Mouse (Mus musculus) heart, postnatal 4 days (tissue): ENCODE results near the gene Ifrd2. TPM values are rescaled to one million over a fixed set of nuclear protein-coding genes. Genes with fewer than 3 reads are reported as not detected.
A peak's percentile ranks its signal among the peaks of the same experiment; 100 is the strongest.
"Not testable (repeated sequence)": the region's sequence is repeated elsewhere in the genome, so short reads cannot be mapped to it uniquely, and the experiment has no call there.

Experiments
- DNase-seq: peaks from one replicate; pipeline ENCODE4 v3.0.0; 2021
- total RNA-seq, 2 experiments: library from RNA; stranded (reverse); gene quantifications; 2 replicates each; pipeline ENCODE4 v1.2.3; 2021

The Ifrd2 gene
- total RNA-seq, 2 experiments from 2014 or later, result 41.6 to 44.4 TPM

DNA sequence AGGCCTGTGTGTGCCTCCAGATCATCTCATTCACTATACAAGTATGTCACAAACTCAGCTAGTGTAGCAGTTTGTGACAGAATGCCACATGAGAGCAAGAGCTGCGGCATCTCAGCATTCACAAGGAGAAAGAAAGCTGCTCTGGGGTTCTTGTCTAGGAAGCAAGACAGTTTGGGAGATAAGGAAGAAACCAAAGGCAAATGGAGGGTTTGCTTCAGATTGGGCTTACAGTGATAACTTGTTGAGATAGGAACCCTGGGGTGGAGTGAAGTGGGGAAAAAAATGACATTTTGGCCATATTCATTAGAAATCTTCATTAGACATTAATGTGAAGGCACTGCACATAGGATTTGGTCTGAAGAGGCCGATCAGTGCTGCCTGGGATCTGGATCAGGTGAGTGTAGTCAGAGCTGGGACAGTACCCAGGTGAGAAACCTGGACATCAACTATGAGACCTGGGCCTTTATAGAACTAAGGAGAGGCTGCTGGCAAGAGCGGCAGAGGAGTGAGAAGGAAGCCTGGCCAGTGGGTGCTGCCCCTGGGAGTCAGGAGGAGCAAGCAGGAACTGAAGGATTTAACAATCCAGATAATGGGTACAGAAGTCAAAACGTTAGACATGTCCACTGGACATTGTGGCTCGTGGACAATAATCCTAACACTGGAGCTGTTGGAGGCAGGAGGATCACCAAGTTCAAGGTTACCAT, 34.6 kb upstream of the Ifrd2 start:
- DNase-seq, result no peak

GRCm38 (mm10) chr9:107553541-107554318, 33.7 kb upstream of the Ifrd2 start:
- peak; percentile 52 for DNase-seq

GRCm38 (mm10) chr9:107554319-107554825, 33.1 kb upstream of the Ifrd2 start:
- DNase-seq, result peak; percentile 95

GRCm38 (mm10) chr9:107555031-107555457, 32.4 kb upstream of the Ifrd2 start:
- DNase-seq, result peak; percentile 81

DNA sequence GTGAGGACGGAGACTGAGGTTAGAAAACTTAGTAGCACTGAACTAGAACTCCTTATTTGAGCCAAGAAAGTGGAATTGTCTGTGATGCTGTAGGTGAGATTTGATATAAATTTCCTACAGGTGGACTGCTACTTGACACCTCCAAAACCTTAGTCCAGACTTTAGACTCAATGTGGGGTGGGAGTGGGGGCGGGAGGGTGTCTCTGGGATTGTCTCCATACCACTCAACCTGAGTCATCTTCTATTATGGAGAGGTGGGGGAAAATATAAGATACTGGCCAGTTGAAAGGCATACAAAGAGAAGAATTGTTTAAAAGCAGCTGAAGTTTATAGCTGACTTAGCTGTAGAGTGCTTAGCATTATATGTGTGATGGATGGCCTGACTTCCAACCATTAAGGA, 31.7 kb upstream of the Ifrd2 start:
- DNase-seq, result no peak

GRCm38 (mm10) chr9:107556346-107556745, 31.1 kb upstream of the Ifrd2 start:
- no peak for DNase-seq

- DNase-seq, result peak; percentile 95
These were observed 24.3 kb upstream of the Ifrd2 start, which contains the start of gene Tusc2 for GRCm38 (mm10) chr9:107563029-107563581. Tusc2 (plus strand) TSS chr9:107563255.

- DNase-seq, result not testable (repeated sequence)
These were observed 21.9 kb upstream of the Ifrd2 start for GRCm38 (mm10) chr9:107565556-107565955.

DNA sequence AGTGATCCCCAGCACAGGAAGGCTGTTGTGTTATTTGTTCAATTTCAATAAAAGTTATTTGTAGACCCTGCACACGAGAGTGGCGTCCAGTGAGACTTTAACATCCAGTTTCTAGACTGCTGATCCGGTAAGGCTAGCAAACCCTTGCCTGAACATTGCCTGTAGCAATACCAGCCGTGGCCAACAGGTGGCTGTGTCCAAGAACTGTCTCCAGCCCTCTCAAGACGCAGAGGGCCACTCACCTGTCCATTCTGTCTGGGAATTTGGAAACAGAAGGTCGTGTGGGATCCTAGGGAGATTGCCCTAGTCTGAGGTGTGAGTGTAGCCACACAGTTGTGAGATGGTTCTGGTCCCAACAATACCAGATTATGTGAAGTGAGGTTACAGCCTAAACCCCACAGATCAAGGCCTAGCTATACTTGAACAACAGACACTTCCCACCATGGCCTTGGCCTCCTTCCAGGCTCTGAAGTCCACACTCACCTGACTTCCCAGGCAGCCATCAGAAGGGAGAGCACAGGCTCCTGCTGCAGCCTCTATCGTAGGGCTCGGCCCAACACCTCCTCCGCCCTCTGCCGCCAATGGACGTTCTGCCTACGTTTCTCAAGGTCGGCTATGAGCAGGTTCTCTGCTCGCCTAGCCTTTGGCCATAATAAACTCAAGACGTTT, 21.3 kb upstream of the Ifrd2 start:
- DNase-seq, result peak; percentile 92

GRCm38 (mm10) chr9:107566855-107567254, 20.6 kb upstream of the Ifrd2 start:
- DNase-seq, result peak; percentile 60

GRCm38 (mm10) chr9:107567702-107568319, 19.6 kb upstream of the Ifrd2 start, which contains the start of gene Hyal2:
Hyal2 (plus strand) TSS chr9:107567945.
- DNase-seq, result peak; percentile 42

DNA sequence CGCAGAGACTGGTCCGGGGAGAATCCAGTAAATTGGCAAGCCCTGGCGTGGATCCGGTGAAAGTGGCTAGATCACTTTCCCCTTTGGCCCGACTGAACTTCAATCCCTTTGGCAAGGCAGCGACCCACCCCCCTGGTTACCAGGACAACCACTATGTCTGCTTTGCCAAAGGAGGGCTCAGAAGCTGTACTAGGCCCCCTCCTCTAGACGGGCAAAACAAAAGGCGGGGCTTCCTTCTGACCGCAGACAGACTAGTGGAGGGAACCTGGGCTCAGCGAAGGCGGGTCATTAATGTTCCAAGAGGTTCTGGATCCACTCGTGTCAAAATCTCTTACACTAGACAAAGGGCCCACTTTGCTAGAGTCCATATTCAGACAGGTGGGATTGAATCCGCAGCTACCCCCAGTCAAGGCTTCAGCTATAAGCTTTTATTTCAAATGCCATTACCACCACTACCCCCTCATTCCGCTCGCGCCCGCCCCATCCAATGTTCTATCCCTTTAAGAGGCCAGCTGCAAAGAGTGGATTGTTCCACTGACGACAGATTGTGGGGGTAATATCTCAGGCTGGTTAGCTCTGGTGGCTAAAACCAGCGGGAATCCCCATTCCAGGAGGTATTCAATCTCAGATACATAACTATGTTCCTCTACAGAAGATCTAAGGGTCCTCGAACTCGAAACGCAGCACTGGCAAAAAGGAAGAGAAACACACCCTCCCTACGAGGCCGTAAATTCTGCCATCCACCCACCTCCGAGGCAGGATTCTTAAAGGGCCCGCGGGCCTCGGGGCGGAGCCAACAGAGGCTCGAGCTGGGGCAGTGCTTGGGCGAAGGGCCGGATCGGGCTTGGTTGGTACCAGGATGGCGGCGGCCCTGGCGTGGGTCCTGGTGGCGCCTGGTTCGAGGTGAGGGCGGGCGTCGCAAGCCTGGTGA, 18.8 kb upstream of the Ifrd2 start:
- peak; percentile 88 for DNase-seq

GRCm38 (mm10) chr9:107569270-107569669, 18.2 kb upstream of the Ifrd2 start:
- no peak for DNase-seq

DNA sequence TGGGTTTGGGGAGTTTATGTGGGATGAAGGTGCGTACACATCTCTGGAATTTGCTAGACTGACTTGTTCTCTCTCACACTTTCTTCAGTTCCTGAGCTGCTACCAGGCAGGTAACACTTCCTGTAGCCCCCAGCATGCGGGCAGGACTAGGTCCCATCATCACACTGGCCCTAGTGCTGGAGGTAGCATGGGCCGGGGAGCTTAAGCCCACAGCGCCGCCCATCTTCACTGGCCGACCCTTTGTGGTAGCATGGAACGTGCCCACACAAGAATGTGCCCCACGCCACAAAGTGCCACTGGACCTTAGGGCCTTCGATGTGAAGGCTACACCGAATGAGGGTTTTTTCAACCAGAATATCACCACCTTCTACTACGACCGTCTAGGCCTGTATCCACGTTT, 17.4 kb upstream of the Ifrd2 start:
- DNase-seq, result no peak

DNA sequence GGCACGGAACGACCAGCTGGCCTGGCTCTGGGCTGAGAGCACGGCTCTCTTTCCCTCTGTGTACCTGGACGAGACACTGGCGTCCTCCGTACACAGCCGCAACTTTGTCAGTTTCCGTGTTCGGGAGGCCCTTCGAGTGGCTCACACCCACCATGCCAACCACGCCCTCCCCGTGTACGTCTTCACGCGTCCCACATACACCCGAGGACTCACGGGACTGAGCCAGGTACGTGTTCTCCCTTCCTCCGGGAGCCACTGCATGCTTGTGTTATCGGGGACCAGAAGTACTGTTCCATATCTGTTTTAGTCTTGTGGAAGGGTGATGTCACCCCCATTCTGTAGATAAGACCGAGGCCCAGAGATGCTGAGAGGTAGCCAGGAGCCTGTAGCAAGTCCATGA, 16.6 kb upstream of the Ifrd2 start:
- DNase-seq, result no peak

- no peak for DNase-seq
These were observed 15.7 kb upstream of the Ifrd2 start for GRCm38 (mm10) chr9:107571534-107572326.

GRCm38 (mm10) chr9:107572327-107572662, 15.1 kb upstream of the Ifrd2 start:
- no peak for DNase-seq

DNA sequence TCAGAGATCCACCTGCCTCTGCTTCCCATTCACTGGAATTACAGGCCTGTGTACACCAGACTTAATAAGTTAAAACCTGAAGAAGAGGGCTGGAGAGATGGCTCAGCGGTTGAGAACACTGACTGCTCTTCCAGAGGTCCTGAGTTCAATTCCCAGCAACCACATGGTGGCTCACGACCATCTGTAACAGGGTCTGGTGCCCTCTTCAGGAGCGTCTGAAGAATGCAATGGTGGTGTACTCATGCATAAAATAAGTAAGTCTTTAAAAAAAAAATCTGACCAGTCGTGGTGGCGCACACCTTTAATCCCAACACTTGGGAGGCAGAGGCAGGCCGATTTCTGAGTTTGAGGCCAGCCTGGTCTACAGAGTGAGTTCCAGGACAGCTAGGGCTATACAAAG, 13.7 kb upstream of the Ifrd2 start:
- DNase-seq, result not testable (repeated sequence)

DNA sequence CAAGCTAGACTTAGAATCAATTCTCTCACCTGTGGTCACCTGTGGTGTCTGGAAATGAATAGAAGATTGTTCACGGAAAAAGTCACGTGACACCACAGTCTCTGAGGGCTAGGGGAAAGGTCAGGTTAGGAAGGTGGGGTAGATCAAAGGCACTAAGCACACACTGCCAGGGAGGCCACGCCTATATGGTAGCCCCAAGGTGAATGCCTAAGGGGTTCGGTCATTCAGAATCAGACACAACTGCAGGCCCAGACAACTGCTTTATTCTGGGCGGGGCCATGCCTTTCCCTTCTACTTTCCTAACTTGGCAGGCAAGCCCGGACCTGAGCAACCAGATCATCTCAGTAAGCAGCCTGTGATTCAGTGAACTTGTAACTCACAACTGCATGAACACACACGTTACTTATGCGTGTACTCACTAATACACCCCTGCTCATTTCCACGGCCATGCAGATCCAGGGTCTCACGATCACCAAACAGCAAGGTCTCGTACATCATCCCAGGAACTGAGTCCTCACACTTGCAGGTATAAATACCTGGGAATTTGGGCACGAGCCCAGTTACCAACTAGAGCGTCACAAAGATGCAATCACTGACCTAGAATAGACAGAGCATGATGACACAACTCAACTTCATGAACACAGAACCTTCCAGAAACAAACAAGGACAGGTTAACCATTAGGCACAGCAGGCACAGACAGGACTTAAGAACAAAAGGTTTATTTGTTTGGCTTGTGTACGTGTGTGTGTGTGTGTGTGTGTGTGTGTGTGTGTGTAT, 11.7 kb upstream of the Ifrd2 start:
- DNase-seq, result no peak
